Mouse (Mus musculus) kidney, postnatal 4 days (tissue): ENCODE results near the gene Cdh13.

ENCODE experiments used
- DNase-seq, 2 experiments: peaks; one replicate each; pipeline ENCODE4 v3.0.0; 2021; ENCODE audit warnings: mixed read lengths in 2 of 2

Gene Cdh13

DNA sequence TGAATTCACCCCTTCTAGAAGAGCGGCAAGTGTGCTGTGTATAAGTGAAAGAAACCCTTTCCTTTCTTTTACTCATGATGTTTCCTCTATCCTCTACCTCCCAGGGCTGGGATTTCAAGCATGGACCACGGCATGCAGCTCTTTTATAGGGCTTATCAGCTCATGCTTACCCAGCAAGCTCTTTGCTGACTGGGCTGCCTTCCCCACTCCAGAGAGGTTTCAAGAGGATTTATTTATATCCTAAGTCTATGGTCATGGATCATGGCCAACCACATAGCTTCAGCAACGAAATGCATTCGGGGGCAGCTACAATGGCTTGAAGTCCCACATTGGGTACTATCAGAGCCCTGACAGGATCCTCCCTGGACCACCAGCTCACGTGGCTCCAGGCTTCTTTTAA is 304.4 kb downstream of the Cdh13 start:
- no peak for DNase-seq

DNA sequence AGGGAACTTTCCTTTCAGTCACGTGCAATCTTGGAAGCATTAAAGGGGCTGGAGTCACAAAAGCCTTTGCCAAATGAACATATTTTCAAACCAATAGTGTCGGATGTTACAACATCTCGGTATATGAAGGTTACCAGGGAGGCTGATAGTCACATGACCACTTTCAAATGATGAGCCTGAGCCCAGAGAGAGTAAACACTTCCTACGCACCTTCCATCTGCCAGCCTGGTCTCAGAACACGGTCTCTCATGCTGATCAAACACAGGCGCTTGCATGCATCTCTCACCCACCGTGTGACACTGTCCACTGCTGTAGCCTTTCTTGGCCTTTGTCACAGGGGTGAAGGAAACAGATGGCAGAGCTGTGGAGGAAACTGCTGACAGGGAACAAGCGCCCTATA is 313.3 kb downstream of the Cdh13 start:
- DNase-seq: no peak

DNA sequence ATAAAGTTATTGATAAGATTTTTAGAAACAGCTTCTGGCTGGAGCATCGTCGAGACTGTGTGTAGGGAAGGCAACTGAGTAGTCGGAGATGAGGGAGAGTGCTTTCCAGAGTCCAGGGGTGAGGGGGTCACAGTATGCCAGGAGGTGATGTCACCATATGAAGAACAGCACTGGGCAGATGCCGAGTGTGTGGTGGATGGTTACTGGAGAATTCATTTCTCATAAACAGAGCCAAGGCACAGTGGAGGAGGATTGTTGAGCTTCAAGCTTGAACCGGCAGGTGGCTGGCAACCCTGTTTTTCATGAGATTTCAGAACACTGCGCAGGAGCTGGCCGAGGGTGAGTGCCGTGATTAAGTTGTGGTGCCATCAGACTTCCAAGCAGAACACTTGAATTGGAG is 317.8 kb downstream of the Cdh13 start:
- no peak for DNase-seq

DNA sequence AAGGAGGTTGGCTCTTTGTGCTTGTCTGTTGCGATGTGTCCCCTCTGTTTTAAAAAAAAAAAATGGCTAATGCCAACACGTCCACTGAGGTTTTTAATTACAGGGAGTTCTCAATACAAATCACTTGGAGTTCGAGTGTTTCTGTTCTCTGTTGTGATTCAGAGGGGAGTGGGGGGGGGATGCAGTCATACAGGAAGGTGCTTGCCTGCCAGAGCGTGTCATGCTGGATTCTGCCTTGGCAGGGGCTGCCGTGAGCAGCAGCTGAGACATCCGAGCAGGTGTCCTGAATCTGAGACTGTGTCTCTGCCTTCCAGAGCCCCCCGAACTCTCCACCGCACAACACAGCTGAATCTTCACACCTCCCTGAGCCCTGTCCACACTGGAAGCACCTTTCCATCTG is 318.5 kb downstream of the Cdh13 start:
- peak; percentile 6 to 21 for DNase-seq

DNA sequence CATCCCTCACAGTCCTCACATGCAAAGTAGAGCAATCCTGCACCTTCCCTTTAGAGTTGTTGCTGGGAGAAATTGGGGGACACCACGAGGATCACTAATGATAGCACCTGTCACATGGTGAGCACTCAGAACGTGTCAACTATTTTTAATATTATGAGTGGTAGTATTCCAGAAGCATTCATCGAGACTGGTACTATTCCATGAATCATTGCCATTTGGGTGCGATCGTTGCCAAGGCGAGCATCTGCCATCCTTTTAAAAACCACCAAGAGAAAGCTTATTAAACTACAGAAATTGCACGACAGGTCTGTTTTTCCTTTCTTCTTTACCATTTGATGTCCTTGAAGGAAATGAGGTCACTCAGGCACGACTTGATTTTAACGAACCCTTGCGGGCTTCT is 328.0 kb downstream of the Cdh13 start:
- DNase-seq: no peak

DNA sequence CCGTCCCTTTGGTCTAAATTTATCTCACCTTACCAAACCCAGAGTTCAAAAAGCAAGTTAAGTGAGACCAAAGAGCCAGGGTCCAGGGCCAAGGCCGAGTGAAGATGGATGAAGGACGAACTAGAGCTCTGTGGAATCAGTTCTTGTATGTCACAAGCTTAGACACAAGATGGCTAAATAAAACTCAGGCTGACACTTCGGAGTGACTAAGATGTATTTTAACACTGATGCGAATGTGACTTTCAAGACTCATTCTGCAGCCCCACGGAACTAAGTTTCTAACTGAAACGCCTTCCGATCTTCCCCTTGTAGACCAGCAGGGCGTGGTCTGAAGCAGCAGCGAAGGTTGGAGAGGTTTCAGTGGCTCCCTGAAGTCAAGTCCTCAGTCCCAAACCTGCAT is 334.7 kb downstream of the Cdh13 start:
- no peak for DNase-seq

DNA sequence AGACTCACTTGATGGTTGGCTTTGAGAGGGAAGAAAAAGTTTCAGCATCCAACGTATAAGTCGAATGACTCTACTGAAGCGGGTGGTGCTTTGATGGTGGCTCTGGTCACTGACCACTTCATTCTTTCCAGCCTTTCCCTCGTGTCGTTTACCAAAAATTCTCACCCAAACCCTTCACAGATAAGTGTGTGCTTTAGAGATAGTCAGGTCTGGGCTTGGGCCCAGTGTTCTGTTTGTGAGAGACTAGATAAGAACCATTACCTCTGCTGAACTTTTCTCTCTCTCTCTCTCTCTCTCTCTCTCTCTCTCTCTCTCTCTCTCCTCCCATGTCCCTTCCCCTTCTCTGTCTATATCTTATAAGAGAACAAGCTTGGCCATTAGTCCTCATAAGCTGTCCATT is 342.9 kb downstream of the Cdh13 start:
- DNase-seq: no peak

DNA sequence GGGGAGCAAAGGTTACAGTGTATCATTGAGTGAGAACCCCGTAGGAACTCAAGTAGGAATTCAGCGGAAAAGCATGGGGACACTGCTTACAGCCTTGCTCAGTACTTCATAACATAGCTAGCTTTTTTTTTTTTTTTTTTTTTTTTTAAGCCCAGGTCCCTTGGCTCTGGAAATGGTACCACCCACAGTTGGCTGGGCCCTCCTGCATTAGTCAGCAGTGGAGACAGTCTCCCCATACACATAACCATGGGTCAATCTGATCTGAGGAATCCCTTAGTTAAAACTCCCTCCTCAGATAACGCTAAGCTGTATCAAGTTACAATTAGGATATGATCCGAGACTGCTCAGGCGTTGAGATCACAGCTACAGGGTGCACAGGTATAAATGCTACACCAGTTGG is 344.2 kb downstream of the Cdh13 start:
- DNase-seq: no peak

DNA sequence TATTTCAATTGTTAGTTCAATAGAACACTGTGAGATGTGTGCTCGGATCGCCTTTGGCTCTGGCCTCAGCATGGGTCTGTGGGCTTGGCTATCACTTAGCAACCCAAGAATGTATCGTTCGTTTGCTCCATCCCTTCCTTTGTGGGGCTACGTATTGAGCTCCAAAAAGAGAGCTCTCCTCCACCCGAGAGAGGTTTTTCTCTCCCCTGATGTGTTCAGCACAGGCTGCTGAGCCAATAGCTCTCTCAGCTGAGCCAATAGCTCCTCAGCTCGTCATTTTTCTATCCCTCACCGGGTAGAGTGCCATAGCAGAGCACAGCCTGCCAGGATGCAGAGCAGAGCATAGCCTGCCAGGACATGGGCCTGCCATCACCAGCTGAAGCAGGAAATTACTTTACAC is 345.2 kb downstream of the Cdh13 start:
- no peak for DNase-seq

DNA sequence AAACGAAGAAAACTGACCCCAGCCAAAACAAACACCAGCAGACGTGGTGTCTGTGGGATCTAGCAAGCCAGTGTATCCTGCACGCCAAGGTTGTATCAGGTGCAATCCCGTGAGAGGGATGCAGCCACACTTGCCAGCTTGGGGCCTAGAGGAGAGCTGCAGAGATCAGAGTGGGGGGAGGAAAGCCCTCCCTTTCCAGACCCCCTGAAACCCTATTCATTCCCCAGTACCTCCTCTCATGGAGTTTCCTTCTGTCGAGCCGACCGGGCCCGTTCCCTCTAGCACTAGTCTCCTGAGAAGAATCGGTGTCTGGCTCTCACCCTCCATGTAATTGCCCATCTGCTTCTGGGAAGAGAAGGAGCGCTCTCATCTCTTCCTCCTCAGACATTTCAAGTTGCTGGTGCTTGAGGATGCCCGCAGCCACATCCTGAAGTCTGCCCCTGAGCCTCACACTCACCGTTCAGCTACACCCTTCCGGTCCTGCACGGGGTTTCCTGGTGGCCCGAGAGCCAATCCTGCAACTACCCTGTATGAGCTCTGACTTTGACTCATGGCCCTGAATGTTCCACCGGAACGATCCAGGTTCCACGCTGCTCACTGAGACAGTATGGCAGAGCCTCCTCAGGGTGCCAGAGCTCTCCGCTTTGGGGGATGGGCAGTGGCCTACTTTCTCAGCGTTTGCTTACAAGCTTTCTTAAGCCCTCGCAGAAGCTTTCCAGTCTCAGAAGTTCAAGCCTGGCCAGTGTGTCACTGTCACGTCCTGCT is 351.9 kb downstream of the Cdh13 start:
- DNase-seq: no peak

DNA sequence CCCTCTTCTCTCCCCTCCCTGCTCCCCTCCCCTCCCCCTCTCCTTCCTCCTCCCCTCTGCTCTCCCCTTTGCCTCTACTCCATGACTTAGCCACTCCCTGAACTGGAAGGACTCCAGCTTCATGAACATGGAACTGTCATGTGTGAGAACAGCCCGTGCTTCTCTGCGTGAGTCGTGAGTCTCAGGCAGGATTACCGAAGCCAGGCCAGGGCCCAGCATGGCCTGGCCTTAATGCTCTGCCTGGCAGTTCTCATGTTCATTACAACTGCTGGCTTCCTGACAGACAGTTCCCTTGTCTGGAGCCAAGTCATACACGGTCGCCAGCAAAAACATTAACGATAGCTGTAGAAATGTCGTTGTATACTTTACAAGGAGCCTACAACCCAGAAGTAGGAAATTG is 356.1 kb downstream of the Cdh13 start:
- DNase-seq: peak in 1 of 2 experiments; percentile 10

DNA sequence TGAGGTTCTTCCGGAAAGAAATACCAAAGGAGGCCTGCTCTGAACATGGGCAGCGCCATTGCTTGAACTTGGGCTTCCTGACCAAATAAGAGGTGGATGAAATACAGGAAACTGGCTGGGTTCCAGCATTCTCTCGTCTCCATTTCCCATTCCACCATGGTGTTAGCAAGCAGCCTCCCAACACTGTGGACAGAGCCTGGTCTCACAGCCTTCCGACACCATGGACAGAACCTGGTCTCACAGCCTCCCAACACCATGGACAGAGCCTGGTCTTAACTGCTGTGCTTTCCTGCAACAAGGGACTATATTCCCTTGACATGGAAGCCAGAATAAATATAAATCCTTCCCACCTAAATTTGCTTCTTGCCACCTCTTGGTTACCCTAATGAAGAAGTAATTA is 358.3 kb downstream of the Cdh13 start:
- no peak for DNase-seq

DNA sequence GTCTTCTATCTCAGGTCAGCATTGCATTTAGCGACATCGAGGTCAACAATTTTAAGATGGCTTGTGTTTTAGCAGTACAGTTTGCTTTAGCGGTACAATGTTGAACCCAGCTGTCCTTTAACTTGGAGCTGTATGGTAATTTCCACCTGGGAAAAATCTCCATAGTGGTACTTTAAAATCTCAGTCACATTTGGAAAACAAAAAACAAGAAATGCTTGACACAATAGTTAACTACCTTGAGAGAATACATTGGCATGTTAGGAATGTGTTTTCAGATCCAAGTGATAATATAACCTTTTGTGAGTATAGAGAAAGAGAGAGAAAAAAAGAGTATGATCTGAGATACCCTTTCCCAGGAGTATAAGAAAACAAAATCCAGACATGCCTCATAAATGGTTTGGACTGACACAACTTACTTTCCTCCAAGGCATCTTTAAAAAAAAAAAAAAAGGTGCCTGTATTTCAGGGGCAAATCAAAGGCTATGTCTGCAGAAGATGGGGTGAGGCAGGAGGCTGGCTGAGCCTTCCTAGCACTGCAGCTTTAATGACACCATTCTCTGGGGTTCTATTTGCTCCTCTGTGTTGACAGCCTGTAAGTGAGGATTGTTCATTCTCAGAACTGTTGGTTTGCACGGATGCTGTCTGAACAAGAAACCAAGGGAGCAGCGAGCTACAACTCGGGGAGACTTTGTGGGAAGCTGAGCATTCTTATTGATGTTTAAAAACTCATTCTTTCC is 365.4 kb downstream of the Cdh13 start:
- DNase-seq: no peak

DNA sequence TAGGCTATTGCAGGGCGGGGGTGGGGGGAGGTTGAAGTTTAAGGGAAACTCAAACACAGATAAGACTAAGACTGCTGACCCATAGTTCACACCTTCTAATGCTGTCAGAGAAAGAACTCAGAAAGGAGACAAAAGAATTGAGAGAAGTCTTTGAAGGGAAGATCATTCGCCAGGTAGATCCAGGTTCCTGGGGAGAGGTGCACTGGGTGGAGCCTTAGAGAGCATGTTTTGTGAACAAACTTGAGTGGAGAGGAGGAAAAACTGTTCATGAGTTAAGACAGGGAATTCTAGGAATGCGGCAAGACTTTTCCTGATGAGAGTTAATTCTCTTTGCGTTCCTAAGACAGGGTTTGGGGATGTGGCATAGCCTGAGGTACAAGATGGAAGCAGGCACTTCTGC is 366.4 kb downstream of the Cdh13 start:
- DNase-seq: no peak

DNA sequence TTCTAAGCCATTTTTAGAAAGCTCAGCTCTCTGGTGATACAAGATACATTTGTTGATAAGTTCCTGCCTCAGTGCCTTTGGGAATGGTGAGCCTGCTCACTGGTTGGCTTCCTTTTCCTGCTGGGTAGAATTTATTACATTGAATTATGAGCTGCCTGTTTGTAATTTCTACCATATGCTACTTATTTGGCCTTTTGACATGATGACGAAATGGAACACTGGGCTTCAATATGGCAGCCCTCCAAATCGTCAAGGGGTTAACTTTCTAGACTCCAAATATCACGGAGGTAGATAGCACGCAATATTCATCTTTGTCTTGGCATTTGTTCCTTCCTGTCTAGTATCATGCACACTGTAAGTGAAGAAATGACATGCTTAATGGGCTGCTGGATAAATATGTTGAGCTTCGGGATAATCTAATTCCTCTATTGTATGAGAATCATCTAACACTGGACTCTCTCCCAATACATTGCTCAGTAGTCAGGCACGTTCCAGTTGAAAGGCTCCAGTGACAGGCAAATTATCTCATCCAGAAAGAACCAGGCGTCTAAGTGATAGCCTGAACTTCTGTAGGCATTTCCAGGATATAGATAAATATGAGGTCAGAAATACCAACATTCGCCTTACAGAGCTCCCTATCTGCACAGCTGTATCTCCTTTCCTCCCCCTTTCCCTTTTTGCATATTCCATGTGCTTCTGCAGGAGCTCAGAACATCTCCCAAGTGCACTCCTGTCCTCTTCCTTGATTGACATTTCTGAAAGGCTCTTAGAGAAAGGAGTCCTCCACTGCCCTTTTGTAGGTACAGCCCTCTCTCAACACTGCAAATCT is 378.7 kb downstream of the Cdh13 start:
- DNase-seq: no peak

DNA sequence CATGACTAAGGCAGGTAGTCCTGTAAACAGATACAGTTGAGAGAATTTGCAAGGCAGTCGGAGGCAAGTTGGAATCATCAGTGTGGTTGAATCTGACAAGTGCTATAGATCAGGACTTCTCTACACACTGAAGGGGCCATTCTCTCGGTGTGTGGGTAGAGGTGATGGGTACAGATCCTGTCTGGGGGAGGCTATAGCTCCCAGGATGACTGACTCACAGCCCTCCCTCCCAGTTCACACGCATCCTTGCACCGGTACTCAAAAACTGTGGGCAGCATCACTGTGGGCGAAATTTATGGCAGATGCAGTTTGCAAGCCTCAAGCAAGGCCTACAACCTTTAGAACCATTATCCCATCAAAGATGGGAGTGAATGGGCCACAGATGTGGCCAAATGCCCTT is 381.5 kb downstream of the Cdh13 start:
- DNase-seq: no peak

DNA sequence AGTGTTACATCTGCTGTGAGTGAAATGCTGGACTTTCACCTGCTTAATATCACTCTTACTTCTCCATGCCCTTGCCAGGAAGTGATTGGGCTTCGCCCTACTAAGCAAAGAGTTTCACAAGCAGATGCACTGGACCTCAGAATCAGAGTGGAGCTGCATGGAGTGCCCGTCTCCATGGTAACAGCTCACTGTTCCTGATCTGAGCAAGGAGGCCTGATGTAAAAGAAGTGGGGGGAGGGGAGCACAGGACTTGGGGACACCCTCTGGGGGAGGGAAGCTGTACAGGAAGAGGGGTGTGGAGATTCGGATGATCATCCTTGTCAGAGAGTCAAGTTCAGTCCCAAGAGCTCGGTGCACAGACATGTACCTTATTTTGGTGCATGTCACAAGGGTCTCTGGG is 384.2 kb downstream of the Cdh13 start:
- DNase-seq: no peak

DNA sequence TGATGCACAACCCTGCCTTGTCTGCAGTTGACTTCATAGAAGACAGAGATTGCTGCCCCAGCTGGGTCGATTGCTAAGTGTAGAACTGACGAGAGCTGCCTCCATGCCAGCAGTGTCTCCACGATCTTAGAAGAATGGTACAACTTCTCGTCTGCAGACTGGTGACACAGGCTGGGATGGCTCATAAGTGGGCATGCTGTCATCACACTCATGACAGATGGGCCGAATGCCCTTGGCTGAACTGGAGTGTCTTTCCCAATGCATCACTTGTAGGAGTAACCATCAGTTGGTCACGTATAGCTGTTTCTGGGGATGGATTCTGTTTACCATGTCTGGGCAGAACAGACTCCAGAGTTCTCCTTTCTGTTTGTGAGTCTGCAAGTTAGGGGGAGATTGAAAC is 392.7 kb downstream of the Cdh13 start:
- DNase-seq: no peak

DNA sequence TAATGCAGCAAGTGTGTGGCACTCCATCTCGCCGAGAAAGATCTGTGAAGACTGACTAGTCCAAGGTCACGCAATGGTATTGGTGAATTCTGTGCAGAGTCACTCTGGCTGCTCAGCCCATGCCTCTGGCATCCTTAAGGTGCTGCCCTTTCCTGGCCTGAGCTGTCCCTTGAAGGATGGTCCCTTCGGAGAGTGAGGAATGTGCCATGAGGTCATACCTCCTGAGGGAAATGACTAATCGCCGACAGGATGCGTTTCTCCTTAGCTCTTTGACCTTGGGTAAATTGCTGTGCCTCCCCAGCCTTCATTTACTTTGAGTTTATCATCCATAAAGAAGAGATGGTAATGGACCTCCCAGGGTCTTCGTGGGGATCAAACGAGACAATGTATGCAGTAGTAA is 395.8 kb downstream of the Cdh13 start:
- DNase-seq: peak in 1 of 2 experiments; percentile 5

DNA sequence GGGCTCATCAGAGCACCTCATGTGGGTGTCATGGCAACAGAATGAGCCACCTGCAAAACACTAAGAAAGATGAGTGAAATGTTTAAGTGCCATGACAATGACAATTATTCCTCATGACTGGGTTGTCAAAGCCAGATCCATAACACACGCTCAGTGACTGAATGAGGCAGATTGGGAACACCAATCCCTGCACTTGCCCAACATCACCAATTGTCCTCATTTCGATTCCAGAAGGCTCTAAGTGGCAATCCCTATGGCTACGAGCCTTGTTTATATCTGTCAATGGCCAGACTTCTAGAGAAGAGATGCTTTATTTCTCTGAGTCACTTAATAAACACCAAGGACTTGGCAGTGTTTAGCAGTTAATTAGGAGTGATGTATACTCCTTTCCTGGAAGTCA is 399.9 kb downstream of the Cdh13 start:
- no peak for DNase-seq

DNA sequence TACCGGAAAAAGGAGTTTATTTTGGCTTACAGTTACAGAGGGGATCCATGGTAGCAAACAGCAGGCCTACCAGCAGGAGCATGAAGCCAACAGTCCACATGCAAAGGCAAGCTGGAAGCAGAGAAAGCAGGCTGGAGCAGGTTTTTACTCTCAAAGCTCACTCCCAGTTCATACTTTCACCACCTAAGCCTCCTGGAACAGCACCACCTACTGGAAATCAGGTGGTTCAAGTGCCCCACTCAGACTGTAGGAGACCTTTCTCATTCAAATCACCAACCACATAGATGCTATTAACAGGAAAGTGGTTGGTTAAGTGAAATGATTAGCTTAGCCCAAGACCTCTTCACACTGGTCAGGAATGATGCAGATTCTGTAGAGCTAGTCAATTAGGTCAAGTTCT is 402.3 kb downstream of the Cdh13 start:
- no peak for DNase-seq

DNA sequence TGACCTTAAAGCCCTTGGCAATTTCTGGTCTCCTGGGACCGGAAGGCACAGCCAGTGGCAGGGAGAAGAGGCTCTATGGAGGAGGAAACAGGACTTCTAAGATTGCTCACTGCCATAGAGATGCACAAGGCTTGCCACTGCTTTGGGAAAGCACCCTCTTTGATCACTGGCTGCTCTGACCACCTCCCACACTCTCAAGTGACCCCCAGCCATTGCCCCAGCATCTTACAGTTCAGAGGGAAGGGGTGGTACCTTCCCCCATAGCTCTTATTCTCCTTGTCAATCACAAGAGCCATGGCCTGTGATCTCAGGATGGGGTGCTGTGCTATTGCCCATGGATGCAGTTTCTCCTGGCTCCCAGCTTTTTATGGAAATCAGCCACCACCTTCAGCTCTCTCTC is 406.3 kb downstream of the Cdh13 start:
- no peak for DNase-seq

DNA sequence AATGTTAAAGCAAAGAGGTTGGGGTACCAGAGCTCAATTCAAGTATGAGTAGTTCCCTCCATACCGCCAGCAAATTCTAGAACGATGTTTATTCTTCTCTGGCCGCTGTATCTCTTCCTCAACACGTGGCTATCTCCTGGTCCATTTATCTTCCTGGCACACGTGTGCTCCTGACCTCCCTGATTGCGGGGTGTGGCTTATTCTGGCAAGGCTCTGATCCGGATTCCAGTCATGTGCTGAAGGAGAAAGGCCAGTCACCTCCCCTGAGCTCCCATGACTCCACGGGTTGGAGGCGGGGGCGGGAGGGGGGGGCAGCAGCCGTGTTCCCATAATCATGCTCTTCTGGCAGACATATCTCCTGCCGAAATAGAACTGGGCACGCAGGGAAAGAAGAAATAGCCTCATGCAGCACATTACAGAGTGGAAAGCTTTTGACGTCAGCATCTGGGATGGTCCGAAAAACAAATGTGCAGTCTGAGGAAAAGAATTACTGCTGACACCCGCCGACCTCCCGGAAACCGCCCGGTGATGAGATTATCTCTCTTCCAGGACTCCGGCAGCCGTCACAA is 417.9 kb downstream of the Cdh13 start:
- DNase-seq: no peak
